Mouse (Mus musculus) brain, embryonic 14.5 days (tissue): Measurements from ENCODE around the gene Parva. TPM values are rescaled to one million over a fixed set of nuclear protein-coding genes. Genes with fewer than 3 reads are reported as not detected.

Source experiments
- DNase-seq: peaks from one replicate; pipeline ENCODE4 v3.0.0-alpha.2; 2011; ENCODE audit warnings: low read depth
- CTCF ChIP-seq: fragments of 200-500 bp; IDR thresholded peaks from 2 replicates; pipeline ENCODE4 v1.5.1; 2012; ENCODE audit warnings: inconsistent platforms, mild to moderate bottlenecking, moderate library complexity, borderline replicate concordance; ENCODE audit not compliant: insufficient read depth, insufficient read length; ENCODE audit errors: extremely low read depth
- POLR2A ChIP-seq: fragments of 200-500 bp; IDR thresholded peaks from 2 replicates; pipeline ENCODE4 v1.6.1; 2012; ENCODE audit warnings: mild to moderate bottlenecking, inconsistent platforms, borderline replicate concordance; ENCODE audit not compliant: poor library complexity, insufficient read depth, insufficient read length, severe bottlenecking; ENCODE audit errors: extremely low read depth
- polyA plus RNA-seq: library from polyadenylated mRNA; depleted of rRNA; stranded (reverse); fragments of >200 nt; gene quantifications from 2 replicates; pipeline ENCODE4 v1.2.3, GENCODE M21; 2012; rRNA removed

The Parva gene
- 19.8 and 33.6 TPM in 2 replicates for polyA plus RNA-seq

GRCm38 (mm10) chr7:112427357-112428157 lies at the start of gene Parva:
TSS of gene Parva (plus strand) at chr7:112427505.
- peak; percentile 86 for DNase-seq
- TF ChIP-seq CTCF (no peak), POLR2A (peak; percentile 80)

GRCm38 (mm10) chr7:112378056-112378455 lies 49.2 kb upstream of the Parva start:
- no peak for DNase-seq
- TF ChIP-seq POLR2A: no peak
- no peak for TF ChIP-seq CTCF

- TF ChIP-seq POLR2A: no peak
- DNase-seq: no peak
Measured at GRCm38 (mm10) chr7:112378476-112378875, 48.8 kb upstream of the Parva start.

DNA sequence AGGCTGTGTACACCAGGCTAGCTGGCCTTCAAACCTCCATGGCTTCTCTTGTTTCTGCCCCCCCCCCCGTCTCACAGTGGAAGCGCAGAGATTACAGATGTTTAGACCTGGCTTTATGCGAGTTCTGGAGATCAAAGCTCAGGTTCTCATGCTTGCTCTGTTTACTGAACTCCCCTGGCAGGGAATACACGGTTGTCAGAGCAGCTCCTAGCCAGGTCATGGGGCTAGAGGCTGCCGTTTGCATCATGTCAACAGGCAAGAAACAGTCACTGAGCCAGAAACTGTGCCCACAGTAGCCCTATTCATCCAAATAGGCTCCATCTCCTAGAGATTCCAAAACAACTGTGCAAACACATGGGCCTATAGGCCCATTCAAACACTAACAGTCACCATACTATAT lies 40.8 kb upstream of the Parva start:
- TF ChIP-seq CTCF (no peak), POLR2A (no peak)
- no peak for DNase-seq

GRCm38 (mm10) chr7:112387876-112388275 lies 39.4 kb upstream of the Parva start:
- no peak for DNase-seq
- TF ChIP-seq CTCF: no peak
- no peak for TF ChIP-seq POLR2A

DNA sequence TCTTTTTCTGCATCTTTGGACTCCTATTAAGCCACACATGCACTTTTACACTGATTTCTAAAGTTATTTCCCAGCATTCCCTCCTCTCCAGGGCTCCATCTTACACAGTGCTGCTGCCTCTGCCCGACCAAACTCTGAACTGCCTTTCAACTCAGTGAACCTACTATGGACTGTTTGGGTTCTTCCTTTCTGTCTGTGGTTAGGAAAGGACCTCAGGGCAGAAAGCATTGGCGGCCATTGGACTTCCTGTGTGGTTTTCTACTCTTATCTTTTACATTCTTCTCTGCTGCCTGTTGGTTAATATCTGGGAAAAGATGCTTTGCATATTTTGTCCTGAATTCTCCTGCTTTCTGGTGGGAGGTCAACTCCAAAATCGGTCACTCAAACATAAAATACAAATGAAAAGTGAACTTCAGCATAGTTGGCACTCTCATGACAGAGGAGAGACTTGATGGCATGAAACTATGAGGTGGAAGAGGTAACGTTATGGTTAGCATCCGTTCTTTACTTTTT lies 38.9 kb upstream of the Parva start:
- TF ChIP-seq POLR2A (no peak), CTCF (no peak)
- DNase-seq: no peak

DNA sequence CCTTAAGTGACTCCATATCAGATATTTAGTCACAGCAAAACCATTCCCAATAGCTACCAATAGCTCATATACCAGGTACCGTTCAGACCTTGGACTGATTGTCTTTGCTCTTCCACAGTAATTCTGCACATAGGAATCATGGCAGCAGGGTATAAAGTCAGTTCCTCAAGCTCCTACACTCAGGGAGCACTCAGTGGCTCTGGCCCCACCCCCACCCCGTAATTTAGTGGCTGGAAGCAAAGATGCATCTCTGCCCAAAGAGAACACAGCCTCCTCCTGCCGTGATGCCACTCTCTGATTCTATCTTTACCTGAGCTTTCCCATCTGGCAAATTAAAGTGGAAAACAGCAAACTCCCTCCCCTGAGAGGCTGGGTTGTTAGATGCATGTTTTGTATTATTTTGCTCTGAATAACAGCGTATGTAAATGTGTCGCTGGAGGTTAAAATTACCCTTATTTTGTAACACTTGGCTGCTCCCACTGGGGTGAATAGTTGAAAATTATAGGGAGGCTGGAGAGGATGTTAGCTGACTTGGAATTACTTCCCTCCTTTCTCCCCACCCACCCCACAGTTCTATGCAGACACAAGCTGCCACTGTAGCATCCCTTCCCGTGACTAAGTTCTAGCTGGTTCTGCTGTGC lies 37.6 kb upstream of the Parva start:
- TF ChIP-seq POLR2A: no peak
- no peak for TF ChIP-seq CTCF
- DNase-seq: peak; percentile 73

DNA sequence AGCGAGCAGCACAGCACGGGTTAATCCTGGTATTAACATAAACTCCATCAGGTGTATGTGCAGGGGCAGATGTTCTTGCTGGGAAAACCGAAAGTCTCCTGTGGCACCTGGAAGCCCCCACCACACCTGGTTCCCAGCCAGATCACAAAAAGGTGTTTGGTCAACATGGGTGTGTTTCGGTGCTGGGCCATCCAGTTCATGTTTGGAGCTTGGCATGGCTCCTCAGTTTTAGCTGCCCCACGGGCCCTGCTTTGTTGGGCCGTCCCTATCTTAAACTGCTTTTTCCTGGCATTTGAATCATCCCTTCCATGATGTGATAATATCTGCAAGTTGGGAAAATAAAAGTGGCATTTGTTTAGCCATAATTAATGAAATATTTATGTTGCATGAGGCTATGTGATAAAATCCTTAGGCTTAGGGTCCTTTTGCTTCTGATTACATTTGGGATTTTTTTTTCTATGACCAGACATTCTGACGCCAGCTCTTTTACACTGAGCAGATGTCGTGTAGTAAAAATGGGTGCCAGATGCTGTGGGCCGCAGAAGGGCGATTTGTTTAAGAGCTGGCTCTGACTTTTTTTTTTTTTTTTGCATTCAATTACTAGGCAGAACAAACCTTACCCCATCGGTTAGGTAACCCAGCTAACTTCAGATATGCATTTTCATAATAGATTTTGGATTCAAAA lies 36.9 kb upstream of the Parva start:
- TF ChIP-seq CTCF (no peak), POLR2A (no peak)
- DNase-seq: peak; percentile 85

- peak; percentile 89 for DNase-seq
- no peak for TF ChIP-seq CTCF
- no peak for TF ChIP-seq POLR2A
Measured at GRCm38 (mm10) chr7:112390937-112391605, 36.2 kb upstream of the Parva start.

DNA sequence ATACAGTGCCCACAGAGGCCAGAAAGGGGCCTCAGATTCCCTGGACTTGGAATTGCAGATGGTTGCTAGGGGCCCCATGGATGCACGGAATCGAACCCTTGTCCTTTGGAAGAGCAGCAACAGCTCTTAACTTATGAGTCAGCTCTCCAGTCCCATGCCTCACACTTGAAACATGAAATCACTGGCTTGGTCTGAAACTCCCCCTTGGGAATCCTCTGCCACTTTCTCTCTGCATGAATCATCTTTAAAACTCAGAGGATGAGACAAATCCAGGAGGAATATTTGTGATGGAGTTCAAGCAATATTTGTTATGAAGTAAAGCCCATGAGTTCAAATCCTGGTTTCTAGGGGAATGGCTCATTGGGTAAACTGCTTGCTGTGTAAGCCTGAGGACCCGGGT lies 29.5 kb upstream of the Parva start:
- TF ChIP-seq CTCF (no peak), POLR2A (no peak)
- no peak for DNase-seq

- TF ChIP-seq CTCF: no peak
- TF ChIP-seq POLR2A: no peak
- peak; percentile 80 for DNase-seq
Measured at GRCm38 (mm10) chr7:112399425-112400170, 27.7 kb upstream of the Parva start.

DNA sequence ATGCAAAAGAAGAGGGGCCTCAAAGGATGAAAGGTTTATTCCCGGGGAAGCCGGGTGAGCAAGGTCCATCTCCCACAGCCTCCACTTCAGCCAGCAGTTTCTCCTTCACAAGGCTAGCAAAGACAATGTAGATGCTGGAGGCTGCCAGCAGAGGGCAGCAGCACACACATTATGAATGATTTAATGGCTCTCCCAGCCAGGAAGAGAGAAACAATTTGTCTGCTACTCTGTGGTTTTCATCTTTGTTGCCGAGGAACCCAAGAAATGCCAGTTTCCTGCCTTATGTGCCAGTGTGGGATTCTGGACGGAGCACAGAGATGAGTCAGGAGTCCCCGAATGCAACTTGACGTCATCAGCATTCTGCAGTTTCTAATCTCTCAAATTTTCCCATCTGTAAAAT lies 27.1 kb upstream of the Parva start:
- TF ChIP-seq CTCF (peak; percentile 90), POLR2A (no peak)
- peak; percentile 92 for DNase-seq
